Mouse (Mus musculus) liver (tissue): ENCODE results near the gene Acaca.
"Not testable (repeated sequence)": the region's sequence is repeated elsewhere in the genome, so short reads cannot be mapped to it uniquely, and the experiment has no call there.

Experiments
- DNase-seq: peaks from one replicate; pipeline ENCODE4 v3.0.0-alpha.2; 2020; ENCODE audit warnings: mixed read lengths

The Acaca gene

DNA sequence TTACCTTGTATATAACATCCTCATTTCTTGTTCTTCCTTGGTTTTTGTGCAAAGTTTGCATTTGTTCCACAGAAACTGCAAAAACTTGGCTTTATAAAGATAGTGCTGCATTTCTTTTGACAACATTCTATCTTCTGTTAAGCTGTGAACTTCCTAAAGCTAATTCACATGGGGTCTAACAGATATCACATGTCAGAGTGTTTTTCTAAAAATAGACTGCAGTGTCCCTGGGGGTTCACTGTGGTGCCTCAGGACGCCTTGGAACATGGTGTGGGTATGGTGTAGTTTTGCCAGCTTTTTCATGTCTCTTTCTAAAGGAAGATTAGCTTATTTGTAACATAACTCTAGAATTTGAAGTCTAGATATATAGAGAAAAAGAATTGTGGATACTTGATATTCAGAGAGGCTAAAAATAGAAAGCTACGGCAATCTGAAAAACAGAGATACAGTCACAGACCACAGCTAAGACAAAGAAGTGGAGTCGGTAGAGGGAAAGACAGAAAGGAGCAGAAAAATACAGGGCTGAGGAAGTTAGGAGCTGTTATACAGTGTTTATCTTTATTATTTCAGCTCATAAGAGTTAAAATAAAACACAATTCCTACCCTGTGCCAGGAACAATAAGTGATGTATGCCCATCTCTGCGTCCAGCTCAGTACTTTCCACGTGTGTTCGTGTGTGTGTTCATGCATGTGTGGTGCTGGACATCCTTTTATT is 215.2 kb downstream of the Acaca start:
- DNase-seq, result no peak

DNA sequence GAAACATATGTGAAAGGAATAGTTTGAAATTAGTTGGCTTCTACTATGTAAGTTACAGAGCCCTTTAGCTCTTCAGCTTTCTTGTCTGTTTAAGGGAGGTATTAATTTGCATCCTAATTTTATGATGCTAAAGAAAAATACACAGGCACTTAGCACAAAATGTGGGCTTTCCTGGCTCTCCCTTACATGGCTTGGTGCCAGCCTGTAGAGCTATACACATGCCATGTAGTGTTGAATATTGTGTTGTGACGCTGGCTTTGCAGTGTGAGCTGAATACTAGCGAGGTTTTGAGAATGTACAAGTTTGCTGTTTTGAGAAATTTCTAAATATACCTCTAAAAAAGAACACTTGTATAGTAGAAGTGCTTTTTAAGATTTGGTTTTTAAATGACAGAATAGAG is 218.3 kb downstream of the Acaca start:
- DNase-seq, result no peak

DNA sequence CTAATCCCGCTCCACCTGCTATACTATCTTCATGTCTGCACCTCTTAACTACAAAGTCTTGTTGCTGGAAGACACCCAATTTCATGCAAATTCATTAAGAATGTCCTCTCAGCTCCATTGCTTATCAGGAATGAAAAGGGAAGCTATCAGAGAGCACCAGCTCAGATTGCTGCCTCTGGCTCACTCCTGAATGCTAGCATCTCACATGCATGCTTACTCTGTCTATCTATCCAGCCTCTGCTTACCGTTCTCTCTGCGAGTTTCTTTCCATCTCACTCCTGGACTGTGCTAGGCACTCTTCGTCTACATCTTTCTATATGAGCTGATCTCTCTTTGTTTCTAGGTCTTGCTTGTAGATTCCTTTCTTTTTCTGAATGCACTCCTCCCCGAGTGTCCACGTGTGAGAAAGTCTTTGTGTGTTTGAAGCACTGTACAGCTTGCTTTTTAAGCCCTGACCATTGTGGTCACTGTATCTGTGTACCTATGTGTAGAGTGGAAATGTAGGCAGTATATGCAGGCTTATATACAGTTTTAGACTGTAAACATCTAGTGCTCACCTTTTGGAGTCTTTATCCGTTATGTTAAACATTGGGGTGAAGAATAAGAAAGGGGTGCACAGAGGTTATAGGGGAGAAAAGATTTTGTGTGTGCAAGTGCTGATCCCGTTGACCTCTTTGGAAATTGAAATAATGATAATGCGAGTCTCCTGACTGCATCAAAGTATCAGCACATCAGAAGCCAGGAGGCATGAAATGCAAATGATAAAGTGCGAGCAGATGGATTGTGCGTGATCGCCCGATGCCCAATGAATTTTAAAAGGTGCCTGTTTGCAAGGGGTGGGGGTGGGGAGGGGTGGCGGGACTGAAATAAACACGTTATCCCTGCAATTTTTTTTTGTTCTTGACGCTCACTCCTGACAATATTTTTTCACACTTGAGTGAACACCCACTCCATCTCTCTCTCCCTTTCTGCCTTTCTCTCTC is 219.7 kb downstream of the Acaca start:
- no peak for DNase-seq

DNA sequence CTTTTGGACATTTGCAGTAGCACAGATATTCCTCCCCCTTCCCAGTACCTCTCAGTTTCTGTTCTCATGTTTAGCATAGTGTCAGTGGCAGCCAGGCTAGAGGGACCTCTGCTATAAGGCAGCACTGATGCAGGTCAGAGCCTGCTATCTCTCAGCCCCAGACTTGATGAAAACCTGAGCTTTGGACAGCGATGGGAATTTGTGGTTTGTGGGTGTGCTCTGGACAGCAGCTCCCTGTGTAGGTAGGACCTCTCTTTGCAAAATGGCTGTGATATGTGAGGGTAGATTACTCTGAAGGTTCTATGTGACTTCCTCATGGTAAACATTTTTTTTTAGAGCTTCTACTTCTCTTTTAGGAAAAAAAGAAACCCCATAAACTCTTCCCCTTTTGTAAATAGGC is 221.7 kb downstream of the Acaca start:
- DNase-seq, result peak; percentile 33

DNA sequence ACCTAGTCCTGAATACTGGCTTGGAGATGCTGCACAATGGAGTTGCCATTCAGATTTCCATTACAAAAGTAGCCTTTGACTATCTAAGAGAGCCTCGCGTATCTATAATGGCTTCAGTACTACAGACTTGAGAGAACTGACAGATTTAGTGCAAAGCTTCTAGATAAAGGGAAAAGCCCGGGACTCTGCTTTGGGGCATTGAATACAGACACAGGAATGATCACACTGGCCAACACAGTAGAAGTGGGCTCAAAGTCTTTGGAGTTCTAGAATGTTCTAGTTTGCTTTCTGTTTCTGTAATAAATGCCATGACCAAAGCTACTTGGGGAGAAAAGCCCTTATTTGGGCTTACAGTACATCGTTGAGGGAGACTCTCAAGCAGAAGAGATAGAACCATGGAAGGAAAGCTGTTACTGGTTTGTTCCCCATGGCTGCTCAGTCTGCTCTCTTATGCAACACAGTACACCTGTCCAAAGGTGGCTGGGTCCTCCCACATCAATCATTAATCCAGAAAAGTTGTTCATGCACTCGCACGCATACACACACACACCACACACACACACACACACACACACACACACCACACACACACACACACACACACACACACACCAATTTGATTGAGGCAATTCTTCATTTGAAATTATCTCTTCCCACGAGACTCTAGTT is 223.7 kb downstream of the Acaca start:
- no peak for DNase-seq

DNA sequence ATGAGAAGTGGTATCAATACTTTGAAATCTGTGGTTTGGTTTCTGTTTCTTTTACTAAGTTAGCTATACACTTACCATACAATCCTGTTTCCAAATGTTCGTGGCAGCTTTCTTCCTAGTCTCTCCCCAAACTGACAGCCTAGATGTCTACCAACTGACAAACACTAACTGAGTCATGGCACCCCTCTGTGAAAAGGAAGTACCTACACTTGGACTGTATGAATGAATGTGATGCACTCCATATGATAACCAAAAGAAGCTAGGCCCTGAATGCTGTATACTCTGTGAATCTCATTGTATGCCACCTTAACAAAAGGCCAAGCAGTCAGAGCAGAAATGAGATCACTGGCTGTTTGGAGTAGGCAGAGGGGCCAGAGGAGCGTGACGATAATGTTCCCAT is 227.8 kb downstream of the Acaca start:
- DNase-seq, result no peak

DNA sequence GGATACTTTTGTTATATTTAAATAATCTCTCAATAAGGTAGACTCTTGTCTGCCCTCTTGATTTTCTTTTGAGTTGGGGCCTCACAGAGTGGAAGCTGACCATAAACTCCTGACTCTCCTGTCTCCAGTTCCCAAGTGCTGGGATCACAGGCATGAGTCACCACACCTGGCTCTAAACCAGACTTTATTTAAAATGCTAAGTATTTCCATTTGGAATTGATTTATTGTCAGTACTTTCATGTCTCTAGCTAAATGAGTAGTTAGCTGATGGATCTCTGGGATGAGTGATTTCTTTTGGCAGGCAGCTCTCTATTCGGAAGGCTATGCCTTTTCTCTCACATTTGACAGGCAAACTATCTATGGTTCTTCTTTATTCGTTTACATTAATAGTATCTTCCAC is 228.3 kb downstream of the Acaca start:
- no peak for DNase-seq

DNA sequence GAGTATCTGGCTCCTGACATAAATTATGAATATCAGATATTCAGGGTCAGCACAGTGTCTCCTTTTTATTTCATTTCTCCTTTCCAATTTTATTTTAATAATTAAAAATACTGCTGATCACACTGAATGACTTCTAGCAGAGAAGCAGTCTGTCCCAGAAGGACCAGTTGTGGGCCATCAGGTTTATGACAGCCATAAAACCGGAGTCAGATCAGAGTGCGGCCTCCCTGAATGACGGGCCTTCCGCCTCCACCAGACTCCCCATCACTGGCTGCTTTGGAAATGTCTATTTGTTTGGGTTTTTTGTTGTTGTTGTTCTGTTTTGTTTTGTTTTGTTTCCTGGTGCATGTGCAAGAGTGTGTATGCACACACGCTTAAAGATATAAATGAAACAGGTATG is 232.1 kb downstream of the Acaca start:
- DNase-seq, result no peak

DNA sequence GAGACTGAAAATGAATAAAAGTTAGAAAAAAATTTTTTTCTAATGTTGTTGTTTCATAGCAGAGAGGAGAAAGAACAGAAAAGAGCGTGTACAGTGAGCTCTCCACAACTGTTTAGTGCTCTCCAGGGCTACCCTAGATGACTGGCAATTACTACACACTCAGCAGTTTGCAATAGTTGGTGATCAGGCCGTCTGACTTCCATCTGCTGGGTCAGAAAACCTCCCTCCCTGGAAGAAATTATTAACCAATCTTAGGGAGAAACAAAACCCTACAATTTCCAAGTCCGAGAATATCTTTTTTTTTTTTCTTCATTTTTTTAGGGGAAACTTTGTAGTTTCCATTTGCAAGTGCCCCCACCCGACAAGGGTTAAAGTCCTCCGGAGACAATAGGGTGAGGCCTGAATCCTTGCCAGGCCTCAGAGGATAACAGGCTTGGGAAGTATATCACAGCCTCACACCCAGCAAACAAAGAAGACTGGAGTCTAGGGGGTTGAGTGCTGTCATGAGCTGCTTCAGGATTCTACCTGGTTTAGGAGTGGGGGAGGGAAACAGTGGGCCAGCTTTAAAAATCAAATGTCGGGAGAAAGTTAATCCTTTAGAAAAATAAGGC is 233.3 kb downstream of the Acaca start:
- no peak for DNase-seq

DNA sequence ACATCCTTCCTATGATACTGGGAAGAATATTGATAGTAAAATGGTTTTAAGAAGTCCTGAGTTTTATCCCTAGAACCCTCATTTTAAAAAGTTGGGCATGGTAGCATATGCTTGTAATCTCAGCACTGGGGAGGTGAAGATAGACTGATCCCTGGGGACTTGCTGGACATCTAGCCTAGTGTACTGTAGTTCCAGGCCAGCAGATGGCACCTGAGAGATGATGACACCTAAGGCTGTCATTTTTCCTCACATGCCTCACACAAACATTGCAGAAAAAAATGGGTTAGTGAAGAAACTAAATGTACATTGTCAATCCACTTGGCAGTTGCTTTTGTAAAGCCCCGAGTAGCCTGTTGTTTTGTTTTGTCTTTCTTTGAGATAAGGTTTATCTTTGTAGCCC is 235.8 kb downstream of the Acaca start:
- no peak for DNase-seq

DNA sequence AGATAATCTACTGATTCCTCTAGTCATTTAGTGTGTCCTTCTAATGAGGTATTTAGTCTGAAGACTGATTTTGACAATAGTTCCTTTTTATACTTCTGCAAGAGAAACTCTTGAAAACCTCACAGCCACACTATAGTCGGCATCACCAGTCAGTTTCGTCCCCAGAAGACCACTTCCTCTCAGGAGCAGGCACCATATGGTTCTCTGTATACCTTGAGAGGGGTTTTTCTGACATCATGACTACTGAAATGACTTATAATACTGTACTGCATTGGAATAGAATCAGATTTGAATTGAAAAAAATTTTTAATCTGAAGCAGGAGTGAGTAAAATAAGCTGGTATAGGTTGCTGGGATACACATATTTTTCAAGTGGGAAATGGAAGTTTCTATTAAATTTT is 239.4 kb downstream of the Acaca start:
- DNase-seq, result no peak

DNA sequence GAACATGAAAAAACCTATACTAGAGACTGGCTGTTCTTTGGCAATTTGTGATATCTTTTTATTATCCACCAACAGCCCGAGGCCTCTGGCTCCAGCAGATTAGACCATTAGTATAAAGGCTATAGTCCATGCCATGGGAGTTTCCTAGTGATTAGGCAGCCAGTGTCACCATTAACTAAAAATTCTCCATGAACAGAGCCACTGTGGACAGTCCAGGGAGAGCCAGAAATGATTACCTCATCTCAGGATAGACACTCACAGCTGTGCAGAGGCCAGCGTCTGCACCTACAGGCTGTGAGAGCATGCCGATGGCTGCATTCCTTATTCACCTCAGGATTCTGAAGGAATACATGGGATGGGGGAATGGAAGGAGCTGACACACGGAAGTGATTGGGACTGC is 243.7 kb downstream of the Acaca start:
- DNase-seq, result no peak

DNA sequence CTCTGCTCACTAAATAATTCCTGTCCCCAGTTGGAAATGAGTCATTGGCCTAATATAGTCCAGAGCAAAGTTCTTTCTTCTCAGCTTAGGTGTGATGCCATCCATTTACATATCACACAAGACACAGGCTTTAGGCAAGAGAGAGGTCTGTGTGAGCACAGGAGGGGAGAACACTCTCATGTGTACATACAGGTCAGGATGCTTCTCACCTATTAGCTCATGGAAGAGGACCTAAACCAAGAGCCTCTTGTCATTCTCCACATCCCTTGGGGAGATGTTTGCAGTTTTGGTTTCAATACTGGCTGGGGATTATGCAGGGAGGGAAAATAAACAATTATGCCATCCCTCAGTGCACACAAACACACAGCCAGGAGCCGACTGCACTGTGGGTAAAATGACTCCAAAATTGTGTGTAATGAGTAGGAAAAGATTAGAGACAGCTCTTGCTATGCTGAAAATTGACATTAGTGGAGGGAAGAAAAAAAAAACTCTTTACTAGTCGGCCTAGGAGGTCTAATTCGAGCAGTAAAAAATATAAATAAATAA is 246.6 kb downstream of the Acaca start:
- no peak for DNase-seq

DNA sequence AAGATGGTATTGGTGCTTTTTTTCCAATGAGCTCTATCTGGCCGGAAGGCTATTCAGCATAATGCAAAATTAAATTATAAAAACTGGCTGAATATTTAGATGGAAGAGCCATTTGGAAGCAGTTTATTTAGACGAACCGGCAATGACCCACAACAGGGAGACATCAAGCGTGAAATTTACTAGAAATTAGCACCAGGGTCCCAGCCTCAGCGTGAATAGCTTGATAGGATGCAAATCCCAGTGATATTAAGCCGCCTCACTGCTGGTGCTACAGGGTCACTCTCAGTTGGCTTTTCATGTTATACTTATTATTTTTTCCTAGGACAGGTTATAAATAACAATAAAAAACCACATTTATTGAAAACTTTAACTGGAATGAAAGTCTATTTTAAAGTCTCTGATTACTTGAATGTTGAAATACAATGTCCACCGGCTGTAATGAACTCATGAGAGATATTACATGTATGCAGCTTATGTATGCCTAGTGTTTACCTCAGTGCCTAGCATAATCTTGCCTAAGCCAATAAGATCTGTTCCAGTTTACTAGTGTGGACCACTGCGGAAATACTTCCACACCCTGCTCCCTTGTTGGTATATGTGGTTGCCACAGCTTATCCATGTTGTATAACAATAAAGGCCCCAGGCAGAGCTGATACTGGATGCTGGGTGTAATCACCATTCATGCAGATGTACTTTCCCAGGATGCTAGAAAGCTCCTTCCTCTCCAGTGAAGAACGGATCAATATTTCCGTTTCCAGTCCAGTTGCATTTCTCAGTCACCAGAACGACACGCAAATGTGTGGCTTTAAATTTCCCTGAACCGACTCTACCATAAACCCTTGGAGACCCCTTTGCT is 247.3 kb downstream of the Acaca start:
- DNase-seq, result no peak

DNA sequence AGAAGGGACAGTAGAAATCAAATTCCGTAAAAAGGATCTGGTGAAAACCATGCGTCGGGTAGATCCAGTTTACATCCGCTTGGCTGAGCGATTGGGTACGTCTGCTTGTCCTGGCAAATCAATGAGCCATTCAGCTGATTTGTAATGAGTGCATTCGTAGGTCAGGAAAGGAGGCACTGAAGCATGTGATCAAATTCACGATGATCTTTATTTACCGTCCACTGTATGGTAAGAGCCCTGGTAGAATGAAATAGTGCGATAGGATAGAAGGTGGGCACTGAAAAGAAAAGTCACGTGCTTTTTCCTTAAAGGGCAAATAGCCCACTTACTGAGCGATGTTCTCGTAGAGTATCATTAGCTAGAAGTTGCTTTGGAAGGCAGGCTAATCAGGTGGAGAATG is 253.0 kb downstream of the Acaca start:
- DNase-seq, result no peak

DNA sequence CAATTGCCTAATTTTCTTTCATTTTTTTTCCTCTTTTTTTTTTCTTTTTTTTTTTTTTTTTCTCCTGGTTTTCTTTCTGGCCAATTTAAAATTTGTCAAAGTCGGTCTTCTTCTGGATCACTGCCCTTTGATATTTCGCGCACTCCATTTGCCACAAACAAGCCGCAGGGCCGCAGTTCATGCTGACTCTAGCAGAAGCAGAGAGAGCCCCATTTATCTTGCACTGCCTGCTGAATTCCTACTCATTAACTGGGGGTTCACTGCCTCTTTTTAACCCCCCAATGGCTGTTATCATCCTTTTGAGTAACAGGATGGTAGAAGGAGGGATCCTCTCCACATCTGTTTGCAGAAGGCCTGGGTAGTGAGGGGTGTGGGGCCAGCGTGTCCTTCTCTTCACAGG is 254.4 kb downstream of the Acaca start:
- DNase-seq, result no peak

DNA sequence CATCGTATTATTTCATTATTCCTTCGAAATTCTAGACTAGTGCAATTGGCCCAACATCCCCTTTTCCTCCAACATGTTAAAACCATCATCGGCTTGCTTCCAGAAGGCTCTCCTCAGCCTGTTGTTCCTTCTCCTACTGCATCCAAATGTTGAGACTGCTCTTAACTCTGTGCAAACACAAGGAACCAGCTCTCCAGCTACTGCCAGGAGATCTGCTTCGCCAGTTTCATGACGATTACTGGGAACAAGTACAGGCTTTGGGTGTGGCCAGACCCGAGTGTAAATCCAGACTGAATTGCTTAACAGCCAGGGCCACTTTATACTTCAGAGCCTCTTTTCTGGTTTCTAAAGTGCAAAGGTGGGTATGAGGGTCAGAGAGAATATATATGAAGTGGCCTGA is 259.9 kb downstream of the Acaca start:
- DNase-seq, result no peak

DNA sequence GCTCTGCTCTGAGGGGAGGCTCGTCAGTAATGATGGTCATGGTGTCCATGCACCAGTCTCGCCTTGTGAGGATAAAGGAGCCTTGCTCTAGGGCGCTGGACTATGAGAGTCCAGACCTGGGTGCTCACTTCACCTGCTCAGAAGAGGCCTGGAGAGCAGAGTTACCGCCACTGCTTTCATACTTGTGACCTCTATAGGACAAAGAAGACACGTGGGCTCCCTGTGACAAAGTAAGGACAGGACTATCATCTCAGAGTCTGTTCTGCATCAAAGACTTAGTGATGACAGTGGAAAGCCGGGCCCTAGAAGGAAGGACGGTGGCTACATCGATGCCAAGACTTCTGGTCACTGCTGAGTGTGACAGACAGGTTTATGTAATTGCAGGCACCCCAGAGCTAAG is 261.7 kb downstream of the Acaca start:
- DNase-seq, result no peak

DNA sequence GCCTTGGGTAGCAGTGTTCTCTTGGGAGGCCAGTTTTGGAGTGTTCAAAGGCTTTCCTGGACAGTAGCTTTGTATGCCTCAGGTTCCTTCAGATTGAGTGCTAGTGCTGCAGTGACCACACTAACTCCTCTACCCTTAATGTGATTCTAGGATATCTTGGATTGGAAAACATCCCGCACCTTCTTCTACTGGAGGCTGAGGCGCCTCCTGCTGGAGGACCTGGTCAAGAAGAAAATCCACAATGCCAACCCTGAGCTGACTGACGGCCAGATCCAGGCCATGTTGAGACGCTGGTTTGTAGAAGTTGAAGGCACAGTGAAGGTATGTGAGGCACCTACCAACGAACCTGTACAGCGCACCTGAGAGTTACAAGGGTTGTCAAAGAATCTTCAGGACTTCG is 262.6 kb downstream of the Acaca start:
- DNase-seq, result not testable (repeated sequence)

DNA sequence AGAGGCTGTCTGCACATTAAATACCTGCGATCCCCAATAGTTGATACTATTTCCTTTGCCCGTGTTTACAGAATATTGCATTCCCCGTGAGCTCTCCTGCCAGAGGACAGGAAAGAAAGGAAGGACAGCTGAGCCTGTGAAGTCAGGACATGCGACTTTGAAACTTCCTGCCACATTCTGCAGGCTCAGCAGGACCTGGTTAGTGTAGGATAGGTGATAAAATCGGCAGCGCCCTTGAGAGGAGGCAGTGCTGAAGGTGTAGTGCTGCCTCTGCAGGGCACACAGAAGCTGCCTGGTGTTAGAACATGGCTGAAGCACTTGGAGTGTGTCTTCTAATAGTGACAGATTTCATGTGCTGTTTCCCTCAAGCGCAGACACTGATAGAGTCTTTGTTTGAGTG is 264.1 kb downstream of the Acaca start:
- no peak for DNase-seq

DNA sequence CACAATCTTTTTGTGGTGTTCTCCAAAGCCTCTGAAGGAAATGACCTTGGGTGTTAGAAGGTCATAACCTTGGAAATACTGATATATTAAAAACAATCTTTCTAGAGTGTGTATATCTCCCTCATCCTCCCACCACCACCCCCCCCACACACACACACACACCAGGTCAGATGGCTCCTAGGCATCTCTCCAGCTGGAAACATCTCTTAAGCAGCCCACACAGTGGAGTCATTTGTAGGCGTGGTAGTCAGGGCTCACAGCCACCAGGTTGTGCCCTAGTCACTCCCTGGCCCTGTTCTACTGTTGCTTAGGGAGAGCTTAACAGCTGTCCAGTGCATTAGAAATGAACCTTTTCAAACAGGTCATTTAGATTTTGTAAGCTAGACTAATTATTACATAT is 265.5 kb downstream of the Acaca start:
- DNase-seq, result no peak

DNA sequence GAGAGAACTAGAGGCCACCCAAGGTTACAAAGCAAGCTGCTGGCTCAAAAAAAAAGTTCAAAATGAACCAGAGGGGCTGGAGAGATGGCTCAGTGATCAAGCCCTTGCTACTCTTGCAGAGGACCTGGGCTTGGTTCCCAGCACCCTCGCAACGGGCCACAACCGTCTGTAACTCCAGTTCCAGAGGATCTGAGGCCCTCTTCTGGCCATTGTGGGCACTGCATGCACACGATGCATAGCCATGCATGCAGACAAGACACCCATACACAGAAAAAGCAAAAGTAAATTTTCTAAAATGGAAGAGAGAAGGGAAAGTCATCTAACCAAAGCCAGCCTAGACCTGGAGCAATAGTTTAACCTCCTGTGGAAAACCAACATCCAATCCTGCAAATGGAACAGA is 277.3 kb downstream of the Acaca start:
- DNase-seq, result no peak
